Mouse (Mus musculus) heart, adult 2 months (tissue): ENCODE results near the gene Fam120a. TPM values are rescaled to one million over a fixed set of nuclear protein-coding genes. Genes with fewer than 3 reads are reported as not detected.

Experiments
- DNase-seq, 2 experiments: peaks; one replicate each; pipeline ENCODE4 v3.0.0; 2021
- H3K27ac ChIP-seq: fragments of 200-600 bp; 2 replicates; pipeline ENCODE4 v1.8.1; 2022
- H3K27me3 ChIP-seq: fragments of 200-500 bp; 2 replicates; pipeline ENCODE4 v1.6.1; 2012; ENCODE audit warnings: mild to moderate bottlenecking, low read length, inconsistent platforms, mixed read lengths; ENCODE audit not compliant: control insufficient read depth, insufficient read depth
- H3K36me3 ChIP-seq: fragments of 200-500 bp; 2 replicates; pipeline ENCODE4 v1.6.1; 2012; ENCODE audit warnings: low read length, inconsistent platforms; ENCODE audit not compliant: control insufficient read depth, insufficient read depth
- H3K4me1 ChIP-seq: fragments of 200-500 bp; 2 replicates; pipeline ENCODE4 v1.6.1; 2011; ENCODE audit warnings: low read length; ENCODE audit not compliant: control insufficient read depth, insufficient read depth
- H3K4me3 ChIP-seq: fragments of 200-600 bp; 2 replicates; pipeline ENCODE4 v1.8.1; 2022
- H3K79me2 ChIP-seq: fragments of 200-500 bp; replicated peaks from 2 replicates; pipeline ENCODE4 v1.6.1; 2012; ENCODE audit warnings: mild to moderate bottlenecking, inconsistent platforms, low read length, moderate library complexity, mixed read lengths; ENCODE audit not compliant: control insufficient read depth, insufficient read depth
- H3K9ac ChIP-seq: fragments of 200-500 bp; 2 replicates; pipeline ENCODE4 v1.6.1; 2012; ENCODE audit warnings: low read depth, mild to moderate bottlenecking, control low read depth, inconsistent platforms, low read length, mixed read lengths
- CTCF ChIP-seq: fragments of 200-600 bp; IDR thresholded peaks from 2 replicates; pipeline ENCODE4 v1.8.1; 2022; ENCODE audit warnings: antibody characterized with exemption, mild to moderate bottlenecking, moderate library complexity
- EP300 ChIP-seq: fragments of 200-500 bp; IDR thresholded peaks from 2 replicates; pipeline ENCODE4 v1.6.1; 2011; ENCODE audit warnings: low read depth, low read length, control low read depth; ENCODE audit not compliant: insufficient read depth
- POLR2A ChIP-seq: fragments of 200-500 bp; IDR thresholded peaks from 2 replicates; pipeline ENCODE4 v1.6.1; 2011; ENCODE audit warnings: mild to moderate bottlenecking, low read depth, low read length, control low read depth; ENCODE audit not compliant: insufficient read depth
- WGBS: fragments of 180-500 bp; shearing (Covaris S2); methylation state at CpG from one replicate; pipeline ENCODE4 v1.1.7; 2018; 5-methylcytosine and 5-hydroxymethylcytosine counted together
- intact Hi-C: fragments of 180-260 bp; cut with DNase I; formaldehyde crosslinking; loops from one replicate; pipeline ENCODE4 v1.15.1; 2025
- polyA plus RNA-seq: library from polyadenylated mRNA; depleted of rRNA; stranded (reverse); fragments of >200 nt; gene quantifications from 2 replicates; pipeline ENCODE4 v1.2.3, GENCODE M21; 2012
- total RNA-seq, 2 experiments: library from RNA; stranded (reverse); gene quantifications; 2 replicates each; pipeline ENCODE4 v1.2.3; 2021

Gene Fam120a
- total and polyA plus RNA-seq, 3 experiments, result 47.5 to 106 (median 102) TPM

- no peak overlapping the region for H3K4me3 ChIP-seq
- no peaks in the 10 kb centered on the region for H3K27me3 ChIP-seq
- DNase-seq, result no peak
- H3K4me1 ChIP-seq, result no peaks in the 10 kb centered on the region
- TF ChIP-seq CTCF, result no peak
- TF ChIP-seq POLR2A, result no peak
- no peak for TF ChIP-seq EP300
- WGBS, result 63% methylated on average over 7 of the region's 7 CpGs
- H3K9ac ChIP-seq, result no peak overlapping the region
- H3K79me2 ChIP-seq, result no peaks in the 10 kb centered on the region; the same call in 1 of the 2 replicates
- peaks cover 22% of the 10 kb centered on the region for H3K36me3 ChIP-seq
- intact Hi-C loops, result loop anchor here (5.0 kb wide), 1 partner anchor 37 kb away; no protein-coding TSS in a partner anchor
- no peak overlapping the region for H3K27ac ChIP-seq
Observed at GRCm38 (mm10) chr13:48919756-48920415, 47.9 kb downstream of the Fam120a start.

DNA sequence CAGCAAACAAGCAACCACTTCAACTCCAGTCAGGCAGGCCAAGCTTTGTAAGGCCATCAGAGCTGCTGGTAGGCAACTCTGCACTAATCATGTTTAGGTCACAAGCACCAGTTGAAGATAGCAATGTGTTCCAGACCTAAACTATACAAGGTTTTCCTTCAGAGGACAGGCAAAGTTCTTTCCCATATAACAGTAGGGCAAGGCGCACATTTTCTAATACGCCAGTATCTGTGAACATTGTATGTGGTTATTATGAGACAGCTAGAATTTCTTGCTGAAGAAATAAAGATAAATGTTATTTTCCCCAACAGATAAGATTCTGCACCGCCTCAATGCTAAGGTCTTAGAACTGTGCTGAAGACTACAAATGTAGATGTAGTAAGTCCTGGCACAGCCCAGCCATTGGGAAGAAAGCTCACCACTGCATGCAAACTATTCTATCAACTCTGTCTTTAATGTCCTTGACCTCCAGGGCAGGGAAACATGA is 50.7 kb downstream of the Fam120a start:
- intact Hi-C loops, result loop anchor here (5.0 kb wide), 1 partner anchor 40 kb away; no protein-coding TSS in a partner anchor
- Histone ChIP-seq H3K27me3 (no peaks in the 10 kb centered on the region), H3K4me1 (no peaks in the 10 kb centered on the region), H3K9ac (no peak overlapping the region), H3K36me3 (peaks cover 24% of the 10 kb centered on the region), H3K79me2 (0 out of 2 replicates have a peak, but pooled peaks cover 2% of the 10 kb centered on the region), H3K4me3 (no peak overlapping the region), H3K27ac (no peak overlapping the region)
- no peak for DNase-seq
- no peak for TF ChIP-seq EP300
- TF ChIP-seq POLR2A, result no peak
- no peak for TF ChIP-seq CTCF
- 95% methylated on average over 3 of the region's 3 CpGs for WGBS

- WGBS, result 26% methylated on average over 1 of the region's 1 CpGs
- Histone ChIP-seq H3K4me3 (no peak overlapping the region), H3K27me3 (no peaks in the 10 kb centered on the region), H3K9ac (no peak overlapping the region), H3K4me1 (no peaks in the 10 kb centered on the region), H3K79me2 (0 out of 2 replicates have a peak, but pooled peaks cover 2% of the 10 kb centered on the region), H3K36me3 (peaks cover 10% of the 10 kb centered on the region), H3K27ac (no peak overlapping the region)
- peak in 1 of 2 experiments; percentile 24 for DNase-seq
- intact Hi-C loops, result no loop called here
- TF ChIP-seq EP300, result no peak
- TF ChIP-seq POLR2A, result no peak
- no peak for TF ChIP-seq CTCF
Observed at GRCm38 (mm10) chr13:48913680-48914079, 54.1 kb downstream of the Fam120a start.

DNA sequence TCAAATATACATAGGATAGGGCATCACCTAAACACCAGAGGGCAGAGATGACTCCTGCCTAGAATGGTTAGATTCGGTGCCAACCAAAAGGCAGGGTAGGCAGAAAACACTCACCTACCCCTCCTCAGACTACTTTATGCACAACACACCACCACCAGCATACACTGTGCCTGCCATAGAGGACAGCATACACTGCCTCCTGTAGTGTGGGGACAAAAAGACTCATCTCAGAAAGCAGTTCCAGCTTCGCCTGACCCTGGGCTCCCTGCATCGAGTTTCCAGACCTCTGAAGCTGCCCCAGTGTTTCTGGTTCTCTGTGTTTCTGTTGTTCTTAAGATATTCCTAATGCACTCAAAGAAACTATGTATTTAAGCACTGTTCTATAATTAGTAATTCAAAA is 54.7 kb downstream of the Fam120a start:
- 0 out of 2 replicates have a peak, but pooled peaks cover 2% of the 10 kb centered on the region for H3K79me2 ChIP-seq
- no peaks in the 10 kb centered on the region for H3K27me3 ChIP-seq
- peaks cover 10% of the 10 kb centered on the region for H3K36me3 ChIP-seq
- TF ChIP-seq POLR2A, result no peak
- no peak for TF ChIP-seq CTCF
- no peak for TF ChIP-seq EP300
- no peak for DNase-seq
- intact Hi-C loops, result no loop called here
- no peaks in the 10 kb centered on the region for H3K4me1 ChIP-seq
- no peak overlapping the region for H3K9ac ChIP-seq
- no peak overlapping the region for H3K4me3 ChIP-seq
- H3K27ac ChIP-seq, result no peak overlapping the region
- 76% methylated on average over 3 of the region's 3 CpGs for WGBS

DNA sequence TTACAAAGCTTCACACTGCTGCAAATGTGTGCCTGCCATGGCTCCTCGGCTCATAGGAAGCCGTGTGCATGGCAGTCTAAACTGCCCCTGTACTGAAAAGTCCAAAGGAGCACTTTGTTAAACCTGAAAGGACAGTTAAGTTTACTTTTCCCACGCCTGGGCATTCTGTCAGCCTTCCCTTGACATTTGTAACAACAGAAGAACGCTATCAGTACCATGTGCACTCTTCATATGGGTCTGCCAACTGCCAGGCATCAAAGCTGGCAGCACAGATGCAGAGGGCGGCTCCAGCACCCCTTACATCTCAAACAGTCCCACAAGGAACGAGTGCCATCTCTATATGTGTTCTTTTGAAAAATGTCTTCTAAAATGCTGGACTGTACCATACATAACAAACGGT is 56.4 kb downstream of the Fam120a start:
- no peaks in the 10 kb centered on the region for H3K4me1 ChIP-seq
- peaks cover 9% of the 10 kb centered on the region for H3K36me3 ChIP-seq
- no peak overlapping the region for H3K9ac ChIP-seq
- H3K27me3 ChIP-seq, result no peaks in the 10 kb centered on the region
- 0 out of 2 replicates have a peak, but pooled peaks cover 2% of the 10 kb centered on the region for H3K79me2 ChIP-seq
- WGBS, result 68% methylated on average over 7 of the region's 7 CpGs
- no peak overlapping the region for H3K4me3 ChIP-seq
- intact Hi-C loops, result no loop called here
- TF ChIP-seq EP300 (no peak), CTCF (no peak), POLR2A (no peak)
- H3K27ac ChIP-seq, result no peak overlapping the region
- DNase-seq, result no peak

GRCm38 (mm10) chr13:48905458-48905857 is 62.4 kb downstream of the Fam120a start:
- no peaks in the 10 kb centered on the region for H3K4me1 ChIP-seq
- H3K27ac ChIP-seq, result no peak overlapping the region
- H3K36me3 ChIP-seq, result no peaks in the 10 kb centered on the region
- H3K9ac ChIP-seq, result no peak overlapping the region
- intact Hi-C loops, result no loop called here
- DNase-seq, result no peak
- no peak overlapping the region for H3K4me3 ChIP-seq
- TF ChIP-seq CTCF (no peak), POLR2A (no peak), EP300 (no peak)
- WGBS, result 88% methylated on average over 2 of the region's 2 CpGs
- no peaks in the 10 kb centered on the region for H3K27me3 ChIP-seq
- no peaks in the 10 kb centered on the region for H3K79me2 ChIP-seq
